Mouse (Mus musculus) intestine, embryonic 15.5 days (tissue): ENCODE data around the gene Armc8. TPM values are rescaled to one million over a fixed set of nuclear protein-coding genes. Genes with fewer than 3 reads are reported as not detected.

Source experiments
- ATAC-seq: fragments of 200-750 bp; cut with Nextera tagmentation; 2 replicates; pipeline ENCODE4 v1.8.0; 2017; ENCODE audit warnings: moderate TSS enrichment, moderate library complexity
- H3K27ac ChIP-seq: fragments of 300-500 bp; sonication (generic); 2 replicates; pipeline ENCODE4 v1.5.1; 2015; ENCODE audit warnings: mild to moderate bottlenecking, inconsistent platforms
- H3K27me3 ChIP-seq: fragments of 300-500 bp; sonication (generic); replicated peaks from 2 replicates; pipeline ENCODE4 v1.6.1; 2015; ENCODE audit warnings: inconsistent platforms
- H3K36me3 ChIP-seq: fragments of 300-500 bp; sonication (generic); 2 replicates; pipeline ENCODE4 v1.6.1; 2015; ENCODE audit warnings: inconsistent platforms
- H3K4me1 ChIP-seq: fragments of 300-500 bp; sonication (generic); replicated peaks from 2 replicates; pipeline ENCODE4 v1.6.1; 2015; ENCODE audit warnings: inconsistent platforms
- H3K4me2 ChIP-seq: fragments of 300-500 bp; sonication (generic); replicated peaks from 2 replicates; pipeline ENCODE4 v1.6.1; 2015; ENCODE audit warnings: mild to moderate bottlenecking, inconsistent platforms
- H3K4me3 ChIP-seq: fragments of 300-500 bp; sonication (generic); replicated peaks from 2 replicates; pipeline ENCODE4 v1.5.1; 2015; ENCODE audit warnings: inconsistent platforms
- H3K9ac ChIP-seq: fragments of 300-500 bp; sonication (generic); 2 replicates; pipeline ENCODE4 v1.6.1; 2015; ENCODE audit warnings: inconsistent platforms
- H3K9me3 ChIP-seq: fragments of 300-500 bp; sonication (generic); 2 replicates; pipeline ENCODE4 v1.6.1; 2016; ENCODE audit warnings: inconsistent platforms
- WGBS: fragments of 180-500 bp; shearing (Covaris S2); methylation state at CpG from one replicate; pipeline ENCODE4 v1.1.7; 2015; 5-methylcytosine and 5-hydroxymethylcytosine counted together
- polyA plus RNA-seq: library from polyadenylated mRNA; unstranded; fragments of >200 nt; fragmentation: Nextera tagmentation; extraction: Ambion mirVana; gene quantifications from 2 replicates; pipeline ENCODE4 v1.2.1, GENCODE M21; 2015

The Armc8 gene
- polyA plus RNA-seq, 1 experiment from 2014 or later: 26.9 TPM

DNA sequence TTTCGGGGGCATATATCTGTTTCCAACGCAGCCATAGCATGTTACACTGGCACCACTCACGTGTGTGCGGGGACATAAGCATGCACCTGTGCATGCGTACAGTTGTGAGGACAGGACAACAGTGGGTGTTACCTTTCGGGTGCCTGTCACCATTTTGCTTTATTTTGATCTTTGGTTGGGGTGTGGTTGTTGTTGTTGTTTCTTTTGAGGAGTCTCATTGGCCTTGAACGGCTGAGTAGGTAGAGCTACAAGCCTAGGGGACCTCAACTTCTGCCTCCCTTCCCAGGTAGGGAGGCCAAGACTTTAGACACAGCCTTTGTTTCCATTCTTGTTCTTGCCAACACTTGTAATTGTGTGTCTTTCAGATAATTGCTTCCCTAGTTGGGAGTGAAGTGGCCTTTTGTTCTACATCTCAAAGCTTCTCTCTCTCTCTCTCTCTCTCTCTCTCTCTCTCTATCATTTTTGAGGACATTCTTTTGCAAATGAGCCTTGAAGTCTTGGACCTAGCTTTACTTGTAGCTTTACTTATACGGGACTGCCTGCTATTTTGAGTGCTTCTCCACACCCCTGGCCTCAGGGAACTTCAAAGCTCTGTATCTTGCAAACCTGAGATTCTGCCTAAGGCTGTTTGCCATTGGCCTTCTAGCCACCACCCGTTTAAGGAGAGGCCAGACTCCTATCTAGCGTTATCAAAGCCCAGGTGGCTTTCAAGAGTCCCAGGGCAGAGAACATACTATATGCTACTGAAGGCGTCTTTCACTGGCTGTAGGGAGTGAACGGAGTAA is 130.7 kb downstream of the Armc8 start:
- peaks cover 16% of the 10 kb centered on the region for H3K4me1 ChIP-seq
- no peak overlapping the region for H3K4me2 ChIP-seq
- 0 out of 2 replicates have a peak, but pooled peaks cover 4% of the 10 kb centered on the region for H3K27me3 ChIP-seq
- H3K36me3 ChIP-seq: no peaks in the 10 kb centered on the region
- no peak for ATAC-seq
- H3K9ac ChIP-seq: no peak overlapping the region
- no peaks in the 10 kb centered on the region for H3K9me3 ChIP-seq
- no peak overlapping the region for H3K27ac ChIP-seq
- H3K4me3 ChIP-seq: 0 out of 2 replicates have a peak overlapping the region, but pooled peaks have one; percentile 76
- WGBS: 75% methylated on average over 12 of the region's 12 CpGs

DNA sequence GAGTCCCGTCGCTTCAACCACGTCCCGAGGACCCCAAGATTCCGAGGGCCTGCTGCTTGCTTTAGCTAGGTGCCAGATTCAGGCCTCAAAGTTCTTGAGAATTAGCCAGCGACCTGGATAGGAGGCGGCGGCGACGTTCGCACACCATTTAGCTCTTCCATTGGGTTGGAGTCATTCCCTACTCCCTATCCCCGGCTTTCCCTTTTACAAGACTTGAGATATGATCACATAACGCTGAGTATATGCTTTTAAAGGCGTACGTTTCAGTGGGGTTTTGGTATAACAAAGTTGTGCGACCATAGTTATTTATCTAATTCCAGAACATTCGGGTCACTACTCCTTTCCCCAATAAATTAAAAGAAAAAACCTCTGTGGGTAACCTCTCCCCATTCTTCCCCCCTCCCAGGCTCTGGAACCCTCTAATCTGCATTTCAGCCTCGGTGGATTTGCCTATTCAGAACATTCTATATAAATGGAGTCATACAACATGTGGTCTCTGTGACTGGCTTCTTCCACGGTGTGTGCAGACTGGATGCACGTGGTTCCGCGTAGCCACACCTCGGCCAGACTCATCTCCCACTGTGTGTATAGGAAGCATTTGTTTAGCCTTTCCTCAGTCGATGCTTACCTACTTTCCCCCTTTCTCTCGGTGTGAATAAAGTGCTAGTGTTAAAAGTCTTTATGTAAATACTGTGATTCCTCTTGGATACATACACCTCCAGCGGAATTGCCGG is 131.5 kb downstream of the Armc8 start, which contains the start of gene Mras:
Gene Mras, minus strand, starts transcription at position 351 of the 734 bp plus-strand sequence.
- ATAC-seq: peak; percentile 27
- peak within 1 kb of the TSS; percentile 60; the same call in 1 of the 2 replicates for H3K27ac ChIP-seq
- H3K9me3 ChIP-seq: no peaks in the 10 kb centered on the region
- peak within 1 kb of the TSS; percentile 93 for H3K4me2 ChIP-seq
- peaks cover 16% of the 10 kb centered on the region for H3K4me1 ChIP-seq
- peak within 1 kb of the TSS; percentile 76 for H3K4me3 ChIP-seq
- no peaks in the 10 kb centered on the region for H3K36me3 ChIP-seq
- 0 out of 2 replicates have a peak, but pooled peaks cover 4% of the 10 kb centered on the region for H3K27me3 ChIP-seq
- WGBS: 12% methylated on average over 27 of the region's 27 CpGs
- H3K9ac ChIP-seq: peak within 1 kb of the TSS; percentile 73

DNA sequence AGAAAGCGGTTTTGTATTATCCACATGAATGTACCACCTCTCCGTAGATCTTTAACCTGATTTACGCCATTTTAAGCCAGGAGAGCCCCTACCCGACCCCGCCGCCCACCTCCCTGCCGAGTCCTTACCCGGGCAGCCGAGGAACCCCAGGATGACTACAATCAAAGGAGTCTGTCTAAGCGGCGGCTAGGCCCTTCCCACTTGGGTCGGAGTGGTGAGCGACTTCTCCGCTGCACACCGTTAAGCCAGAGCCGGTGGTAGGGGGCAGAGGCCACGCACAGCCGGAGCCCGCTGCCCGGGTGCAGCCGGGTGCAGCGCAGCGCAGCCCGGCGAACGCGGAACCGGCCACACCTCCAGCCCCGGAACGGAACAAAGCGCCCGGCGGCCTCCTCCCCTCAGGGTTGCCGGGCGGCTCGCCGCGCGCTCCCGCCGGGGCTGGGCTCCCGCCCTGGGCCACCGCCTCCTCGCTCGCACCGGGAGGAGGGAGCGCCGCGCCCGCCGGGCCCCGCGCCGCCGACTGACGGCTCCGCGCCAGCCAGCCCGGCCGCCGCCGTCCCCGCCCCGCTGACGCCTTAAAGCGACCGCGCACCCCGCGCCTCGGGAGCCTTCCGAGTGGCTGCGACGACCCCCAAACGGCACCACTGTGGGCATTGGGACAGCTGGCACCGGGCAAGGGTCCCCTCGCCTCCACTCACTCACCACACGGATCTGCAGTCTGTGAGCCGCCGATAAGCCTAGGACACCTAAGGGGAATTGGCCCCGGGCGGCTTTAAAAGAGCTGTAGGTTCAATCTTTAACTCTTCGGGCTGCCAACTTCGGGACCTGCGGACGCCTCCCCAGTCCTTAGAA is 132.3 kb downstream of the Armc8 start:
- Histone ChIP-seq H3K4me1 (peaks cover 16% of the 10 kb centered on the region), H3K4me2 (peak overlapping the region; percentile 93), H3K9ac (peak overlapping the region; percentile 73), H3K27ac (peak overlapping the region; percentile 60; the same call in 1 of the 2 replicates), H3K36me3 (no peaks in the 10 kb centered on the region), H3K9me3 (no peaks in the 10 kb centered on the region), H3K4me3 (peak overlapping the region; percentile 76), H3K27me3 (0 out of 2 replicates have a peak, but pooled peaks cover 4% of the 10 kb centered on the region)
- under 1% methylated on average over 78 of the region's 86 CpGs for WGBS
- peak; percentile 92 for ATAC-seq

DNA sequence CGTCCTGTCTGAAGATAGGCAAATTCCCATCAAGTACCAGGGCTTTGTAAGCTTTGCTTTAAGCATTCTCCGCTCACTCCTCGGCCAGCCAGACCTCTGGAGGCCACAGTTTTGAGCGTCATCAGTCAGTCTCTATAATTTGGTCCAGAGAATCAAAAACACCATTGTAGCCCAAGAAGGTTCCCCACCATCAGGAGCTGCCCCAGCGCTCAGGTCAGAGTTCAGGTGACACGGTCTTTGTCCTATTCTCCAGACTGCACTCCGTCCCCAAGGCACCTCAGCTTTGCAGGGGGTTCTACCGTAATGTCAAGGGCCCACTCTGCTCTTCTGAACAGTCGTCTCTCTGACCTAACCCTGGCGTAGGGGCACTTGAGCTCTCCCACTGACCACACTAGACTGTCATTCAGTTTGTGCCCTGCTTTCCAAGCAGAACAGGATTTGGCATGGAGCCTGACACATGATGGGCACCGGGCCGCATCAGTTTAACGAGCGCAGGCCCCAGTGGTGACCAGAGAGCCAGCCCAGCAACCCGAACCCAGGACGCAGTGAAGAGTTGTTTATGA is 133.0 kb downstream of the Armc8 start:
- no peaks in the 10 kb centered on the region for H3K9me3 ChIP-seq
- WGBS: 26% methylated on average over 16 of the region's 16 CpGs
- no peaks in the 10 kb centered on the region for H3K36me3 ChIP-seq
- peaks cover 16% of the 10 kb centered on the region for H3K4me1 ChIP-seq
- H3K27ac ChIP-seq: 0 out of 2 replicates have a peak overlapping the region, but pooled peaks have one; percentile 1
- peak overlapping the region; percentile 73 for H3K9ac ChIP-seq
- peak overlapping the region; percentile 93 for H3K4me2 ChIP-seq
- 0 out of 2 replicates have a peak, but pooled peaks cover 4% of the 10 kb centered on the region for H3K27me3 ChIP-seq
- peak; percentile 11 for ATAC-seq
- H3K4me3 ChIP-seq: peak overlapping the region; percentile 76

DNA sequence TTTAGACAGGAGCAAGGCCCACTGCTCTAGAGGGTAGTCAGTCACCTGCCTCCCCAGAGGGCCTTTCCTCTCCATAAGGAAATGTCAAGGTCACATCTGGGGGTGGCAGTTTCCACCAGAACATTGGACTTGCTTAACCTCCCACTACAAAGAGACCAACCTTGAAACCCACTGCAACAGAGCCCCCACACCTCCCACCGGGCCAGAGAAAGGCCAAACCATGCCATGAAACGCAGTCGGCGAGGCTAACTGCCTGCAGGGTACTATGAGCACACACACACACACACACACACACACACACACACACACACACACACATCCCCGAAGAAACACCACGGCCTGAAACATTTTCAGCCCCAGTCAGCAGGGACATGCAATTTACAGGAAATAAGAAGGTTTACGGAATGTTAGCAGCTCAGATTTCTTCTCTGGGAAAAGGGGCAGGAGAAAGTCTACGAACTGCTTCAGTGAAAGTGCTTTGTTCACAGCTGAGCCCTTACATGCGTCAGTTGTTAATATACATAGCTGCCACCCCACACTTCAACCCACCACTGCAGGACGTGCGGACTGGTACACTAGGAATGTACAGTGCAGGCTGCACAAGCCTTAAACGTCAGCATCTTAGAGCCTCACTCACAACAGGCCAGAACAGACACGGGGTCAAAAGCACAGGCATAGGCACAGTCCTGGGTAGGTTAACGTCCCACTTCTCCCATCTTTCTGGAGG is 133.6 kb downstream of the Armc8 start:
- Histone ChIP-seq H3K36me3 (no peaks in the 10 kb centered on the region), H3K9ac (no peak overlapping the region), H3K4me1 (peaks cover 16% of the 10 kb centered on the region), H3K27ac (0 out of 2 replicates have a peak overlapping the region, but pooled peaks have one; percentile 13), H3K4me2 (peak overlapping the region; percentile 93), H3K9me3 (no peaks in the 10 kb centered on the region), H3K4me3 (peak overlapping the region; percentile 76), H3K27me3 (0 out of 2 replicates have a peak, but pooled peaks cover 4% of the 10 kb centered on the region)
- no peak for ATAC-seq
- 40% methylated on average over 14 of the region's 14 CpGs for WGBS

DNA sequence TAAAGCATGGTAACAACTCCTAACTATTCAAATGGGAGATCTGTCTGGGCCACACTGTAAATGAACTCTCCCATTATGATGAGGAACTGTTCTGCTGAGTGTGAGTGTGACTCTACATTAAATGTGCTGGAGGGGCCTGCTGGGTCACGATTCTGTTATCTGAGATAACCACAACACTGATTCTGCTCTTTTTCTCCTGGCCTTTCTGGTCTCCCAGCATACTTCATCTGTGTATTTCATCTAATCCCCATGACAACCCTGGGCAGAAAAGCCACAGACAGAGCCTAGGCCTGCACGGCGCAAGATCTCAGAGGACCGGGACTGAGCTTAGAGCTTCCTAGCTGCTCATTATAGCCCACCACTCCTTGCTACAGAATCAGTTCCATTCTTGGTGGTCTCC is 136.2 kb downstream of the Armc8 start:
- Histone ChIP-seq H3K4me1 (peaks cover 15% of the 10 kb centered on the region), H3K9me3 (no peaks in the 10 kb centered on the region), H3K27ac (no peak overlapping the region), H3K27me3 (no peaks in the 10 kb centered on the region), H3K9ac (no peak overlapping the region), H3K4me3 (no peak overlapping the region), H3K36me3 (no peaks in the 10 kb centered on the region), H3K4me2 (no peak overlapping the region)
- ATAC-seq: no peak
- WGBS: 84% methylated on average over 4 of the region's 4 CpGs

DNA sequence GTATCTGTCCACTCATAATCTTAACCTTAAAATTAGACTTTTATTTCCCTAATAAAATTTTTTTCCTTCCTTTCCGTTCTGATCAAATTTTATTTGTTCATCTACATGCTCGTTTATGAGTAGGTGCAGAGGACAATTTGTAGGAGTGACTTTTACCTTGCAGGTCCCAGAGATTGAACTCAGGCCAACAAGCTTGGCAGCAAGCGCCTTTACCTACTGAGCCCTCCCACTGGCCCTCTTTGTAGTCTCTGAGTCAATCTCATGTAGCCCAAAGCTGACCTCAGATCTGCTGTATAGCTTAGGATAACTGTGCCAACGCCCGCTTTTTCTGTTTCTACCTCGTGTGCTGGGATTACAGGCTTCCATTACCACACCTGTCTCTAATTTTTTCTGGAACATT is 136.7 kb downstream of the Armc8 start:
- Histone ChIP-seq H3K36me3 (no peaks in the 10 kb centered on the region), H3K4me1 (peaks cover 10% of the 10 kb centered on the region; the same call in 1 of the 2 replicates), H3K27ac (no peak overlapping the region), H3K9me3 (no peaks in the 10 kb centered on the region), H3K4me2 (no peak overlapping the region), H3K4me3 (no peak overlapping the region), H3K27me3 (no peaks in the 10 kb centered on the region), H3K9ac (no peak overlapping the region)
- 75% methylated on average over 6 of the region's 6 CpGs for WGBS
- no peak for ATAC-seq

DNA sequence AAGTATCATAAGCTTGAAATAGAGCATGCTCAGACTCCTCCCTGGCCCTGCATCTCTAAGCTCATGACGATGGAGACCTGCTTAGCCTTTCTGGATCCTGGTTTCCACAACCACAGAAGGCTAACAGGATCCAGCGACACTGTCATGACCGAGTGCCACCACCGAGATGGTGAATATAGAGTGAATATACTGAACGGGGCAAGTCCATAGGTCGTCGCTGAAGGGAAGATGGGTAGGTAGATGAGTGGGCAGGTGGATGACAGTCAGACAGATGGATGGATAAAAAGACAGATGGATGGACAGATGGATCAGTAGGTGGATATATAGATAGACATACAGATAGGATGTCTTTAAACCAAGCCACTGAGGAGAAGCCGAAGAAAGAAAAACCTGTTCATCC is 137.4 kb downstream of the Armc8 start:
- H3K36me3 ChIP-seq: no peaks in the 10 kb centered on the region
- H3K9ac ChIP-seq: no peak overlapping the region
- WGBS: 92% methylated on average over 8 of the region's 8 CpGs
- ATAC-seq: no peak
- H3K27ac ChIP-seq: no peak overlapping the region
- H3K4me3 ChIP-seq: no peak overlapping the region
- H3K9me3 ChIP-seq: no peaks in the 10 kb centered on the region
- no peak overlapping the region for H3K4me2 ChIP-seq
- peaks cover 10% of the 10 kb centered on the region; the same call in 1 of the 2 replicates for H3K4me1 ChIP-seq
- H3K27me3 ChIP-seq: no peaks in the 10 kb centered on the region

DNA sequence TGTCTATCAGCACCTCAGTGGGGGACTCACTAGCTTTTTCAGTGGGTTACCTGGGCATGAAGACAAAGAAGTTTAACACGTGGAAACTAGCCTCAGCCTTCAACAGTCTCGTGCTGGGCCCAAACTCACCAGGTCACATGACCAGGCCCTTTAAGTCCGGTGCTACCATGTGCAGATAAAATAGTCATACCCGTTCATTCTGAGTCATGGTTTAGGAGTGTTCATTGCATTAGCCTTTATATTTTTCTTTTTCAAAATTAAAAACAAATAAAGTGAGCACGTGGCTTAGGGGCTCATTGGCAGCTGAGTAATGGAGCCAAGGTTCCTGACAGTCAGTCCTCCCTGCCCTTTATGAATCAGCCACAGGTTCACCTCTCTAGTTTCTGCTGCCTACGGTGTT is 137.9 kb downstream of the Armc8 start:
- no peak overlapping the region for H3K27ac ChIP-seq
- H3K27me3 ChIP-seq: no peaks in the 10 kb centered on the region
- H3K4me3 ChIP-seq: no peak overlapping the region
- no peak overlapping the region for H3K9ac ChIP-seq
- H3K9me3 ChIP-seq: no peaks in the 10 kb centered on the region
- no peak for ATAC-seq
- WGBS: 75% methylated on average over 6 of the region's 6 CpGs
- no peak overlapping the region for H3K4me2 ChIP-seq
- no peaks in the 10 kb centered on the region for H3K36me3 ChIP-seq
- peaks cover 10% of the 10 kb centered on the region; the same call in 1 of the 2 replicates for H3K4me1 ChIP-seq

DNA sequence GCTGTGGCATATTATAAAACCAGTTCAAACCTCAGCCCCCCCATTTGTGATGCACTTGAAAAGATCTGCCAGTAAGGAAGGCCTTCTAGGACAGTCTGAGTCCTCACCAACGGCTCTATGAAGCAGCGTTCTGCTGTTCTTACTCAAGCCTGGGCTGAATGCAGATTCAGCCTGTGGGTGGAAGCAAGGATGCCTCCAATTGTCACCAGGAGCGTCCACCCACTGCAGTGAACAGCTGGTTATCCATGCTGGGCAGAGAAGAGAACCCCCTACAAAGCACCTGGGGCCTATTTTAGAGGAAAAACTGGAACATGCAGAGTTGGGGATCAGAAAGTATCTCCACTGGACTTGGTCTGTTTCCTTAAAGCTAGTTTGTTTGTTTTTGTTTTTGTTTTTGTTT is 138.9 kb downstream of the Armc8 start:
- peaks cover 12% of the 10 kb centered on the region; the same call in 1 of the 2 replicates for H3K4me1 ChIP-seq
- no peak for ATAC-seq
- no peak overlapping the region for H3K4me2 ChIP-seq
- no peaks in the 10 kb centered on the region for H3K36me3 ChIP-seq
- no peak overlapping the region for H3K9ac ChIP-seq
- no peaks in the 10 kb centered on the region for H3K27me3 ChIP-seq
- no peak overlapping the region for H3K27ac ChIP-seq
- H3K4me3 ChIP-seq: no peak overlapping the region
- 85% methylated on average over 3 of the region's 3 CpGs for WGBS
- no peaks in the 10 kb centered on the region for H3K9me3 ChIP-seq
